Mouse (Mus musculus) heart, adult 18-20 months (tissue): ENCODE measurements around the gene Rsph3a. TPM values are rescaled to one million over a fixed set of nuclear protein-coding genes. Genes with fewer than 3 reads are reported as not detected.
"Not testable (repeated sequence)": the region's sequence is repeated elsewhere in the genome, so short reads cannot be mapped to it uniquely, and the experiment has no call there.

Source experiments
- DNase-seq, 2 experiments: peaks; one replicate each; pipeline ENCODE4 v3.0.0; 2021 to 2022; ENCODE audit warnings: mixed read lengths in 1 of 2
- total RNA-seq, 2 experiments: library from RNA; stranded (reverse); gene quantifications; 2 replicates each; pipeline ENCODE4 v1.2.3; 2021

Rsph3a gene
- total RNA-seq, 2 experiments from 2014 or later, result 24.1 to 29.6 TPM

- not testable (repeated sequence) for DNase-seq
These were observed 82.2 kb downstream of the Rsph3a start for GRCm38 (mm10) chr17:8027475-8028168.

Other genes with a start within 250 kb of the Rsph3a start
- 10 to 100 TPM; 12.3 to 15.9 TPM for gene Fndc1, start 118.3 kb upstream of the Rsph3a start, total RNA-seq
- gene Tagap, start 19.6 kb upstream of the Rsph3a start, total RNA-seq, result 1 to 10 TPM; 2.7 to 3.0 TPM
- gene Gm49673, start 202.2 kb downstream of the Rsph3a start, total RNA-seq, result not detected
- gene Rnaset2a, start 202.5 kb downstream of the Rsph3a start, total RNA-seq, result 10 to 100 TPM; 25.4 to 26.3 TPM
- gene Fgfr1op, start 219.9 kb downstream of the Rsph3a start, total RNA-seq, result 10 to 100 TPM; 19.3 to 22.1 TPM